Mouse (Mus musculus): ENCODE measurements around the gene Pdcd5.

Pdcd5 gene

DNA sequence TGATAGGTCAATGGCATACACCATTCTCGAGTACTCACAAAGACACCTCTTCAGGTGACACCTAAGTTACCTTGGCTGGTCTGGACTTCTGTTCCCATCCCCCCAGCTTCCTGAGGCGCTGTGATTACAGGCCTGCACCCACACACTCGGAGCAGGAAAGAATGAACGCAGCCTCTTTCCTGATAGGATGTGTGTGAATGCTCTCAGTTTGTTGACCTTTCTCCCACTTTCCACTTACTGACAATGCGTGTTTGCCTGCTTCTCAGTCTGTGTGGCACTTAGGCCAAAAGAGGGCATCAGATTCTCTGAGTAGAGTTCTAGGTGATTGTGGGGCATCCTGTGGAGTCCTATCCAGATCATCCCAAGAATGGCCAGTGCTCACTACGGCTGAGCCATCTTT, 7.2 kb downstream of the Pdcd5 start:
- no peak for DNase-seq

- DNase-seq = no peak
These were observed 10.4 kb downstream of the Pdcd5 start for GRCm38 (mm10) chr7:35636874-35637273.

DNA sequence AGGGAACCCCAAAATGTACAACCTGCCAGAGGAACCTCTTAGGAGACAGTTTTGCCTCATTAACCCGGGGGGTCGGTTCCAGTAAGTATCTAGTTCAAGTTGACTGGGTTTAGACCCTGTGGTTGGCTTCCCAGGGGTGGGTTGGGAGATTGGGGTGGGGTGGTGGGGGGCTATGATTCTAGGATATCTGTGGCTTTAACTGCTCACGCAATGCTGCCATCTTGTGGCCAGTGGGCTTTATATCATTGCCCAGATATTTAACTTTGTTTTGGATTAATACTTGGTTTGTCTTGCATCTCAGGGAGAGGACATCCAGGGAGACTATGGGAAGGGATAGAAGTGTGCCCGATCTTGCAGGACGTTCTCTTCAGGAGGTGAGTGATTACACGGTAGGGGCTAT, 11.1 kb downstream of the Pdcd5 start:
- DNase-seq = peak; percentile 36

- peak; percentile 41 for DNase-seq
These were observed 18.8 kb downstream of the Pdcd5 start for GRCm38 (mm10) chr7:35628496-35628895.

GRCm38 (mm10) chr7:35627371-35627770, 19.9 kb downstream of the Pdcd5 start:
- DNase-seq = no peak

DNA sequence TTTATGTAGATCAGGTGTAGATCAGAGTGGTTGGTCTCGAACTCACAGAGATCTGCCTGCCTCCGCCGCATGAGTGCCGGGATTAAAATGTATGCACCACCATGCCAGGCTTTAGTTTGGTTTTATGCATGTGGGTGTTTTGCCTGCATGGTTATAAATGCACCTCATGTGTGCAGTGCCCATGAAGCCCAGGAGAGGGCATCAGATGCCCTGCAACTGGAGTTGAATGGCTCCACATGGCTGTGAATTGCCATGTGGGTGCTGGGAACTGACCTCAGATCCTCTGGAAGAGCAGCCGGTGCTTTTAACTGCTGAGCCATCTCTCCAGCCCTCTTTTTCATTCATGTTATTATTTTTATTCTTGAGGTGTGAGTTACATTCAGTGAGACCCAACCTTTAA, 21.3 kb downstream of the Pdcd5 start:
- no peak for DNase-seq

GRCm38 (mm10) chr7:35622626-35623025, 24.7 kb downstream of the Pdcd5 start:
- no peak for DNase-seq

- DNase-seq = no peak
These were observed 29.8 kb downstream of the Pdcd5 start for GRCm38 (mm10) chr7:35617513-35617912.

DNA sequence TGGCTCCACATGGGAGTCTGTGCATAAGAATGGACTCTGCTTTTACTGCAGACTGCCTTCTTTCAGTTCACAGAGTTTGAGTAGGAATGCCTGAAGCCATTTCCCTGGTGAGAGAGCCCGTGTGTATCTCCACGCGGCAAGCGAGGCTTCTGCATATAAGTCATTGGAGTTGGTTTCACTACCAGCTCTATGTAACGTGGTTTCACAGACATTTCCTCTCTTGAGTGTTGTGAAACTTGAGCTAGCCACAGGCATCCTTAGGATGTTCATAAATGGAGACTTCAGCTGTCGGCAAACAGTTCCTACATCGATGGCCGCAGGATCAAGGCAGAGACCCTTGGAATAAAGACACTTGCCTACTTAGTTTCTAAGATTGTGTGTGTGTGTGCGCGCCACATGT, 38.1 kb downstream of the Pdcd5 start:
- no peak for DNase-seq

- DNase-seq = no peak
These were observed 40.5 kb downstream of the Pdcd5 start for GRCm38 (mm10) chr7:35606816-35607215.

GRCm38 (mm10) chr7:35602766-35603165, 44.6 kb downstream of the Pdcd5 start:
- DNase-seq = no peak

GRCm38 (mm10) chr7:35601106-35601505, 46.2 kb downstream of the Pdcd5 start:
- DNase-seq = no peak

GRCm38 (mm10) chr7:35600031-35600430, 47.3 kb downstream of the Pdcd5 start:
- no peak for DNase-seq

DNA sequence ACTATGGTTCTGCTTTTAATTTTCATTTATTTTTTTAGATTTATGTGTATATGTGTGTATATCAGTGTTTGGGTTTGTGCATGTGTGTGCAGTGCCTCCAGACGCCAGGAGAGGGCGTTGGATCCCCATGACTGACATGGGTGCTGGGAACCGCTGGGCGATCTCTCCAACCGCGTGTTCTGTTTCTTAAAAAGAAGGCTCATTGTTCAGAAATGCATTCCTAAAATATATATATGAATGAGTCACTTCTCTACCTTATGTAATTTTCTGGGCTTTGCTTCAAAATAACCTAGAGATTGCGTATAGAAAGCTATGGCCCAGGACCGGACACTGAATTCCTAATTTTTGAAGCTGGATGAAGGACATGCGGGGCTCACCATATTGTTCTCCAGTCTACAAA, 47.8 kb downstream of the Pdcd5 start:
- no peak for DNase-seq

- no peak for DNase-seq
These were observed 53.0 kb downstream of the Pdcd5 start for GRCm38 (mm10) chr7:35594311-35594710.

Data from thymus, postnatal 25 days (tissue).